Mouse (Mus musculus) ovary, postnatal 10 days (tissue): ENCODE results near the gene Kcnk3.

ENCODE experiments used
- DNase-seq: peaks from one replicate; pipeline ENCODE4 v3.0.0; 2022; ENCODE audit warnings: low spot score

Kcnk3 gene

DNA sequence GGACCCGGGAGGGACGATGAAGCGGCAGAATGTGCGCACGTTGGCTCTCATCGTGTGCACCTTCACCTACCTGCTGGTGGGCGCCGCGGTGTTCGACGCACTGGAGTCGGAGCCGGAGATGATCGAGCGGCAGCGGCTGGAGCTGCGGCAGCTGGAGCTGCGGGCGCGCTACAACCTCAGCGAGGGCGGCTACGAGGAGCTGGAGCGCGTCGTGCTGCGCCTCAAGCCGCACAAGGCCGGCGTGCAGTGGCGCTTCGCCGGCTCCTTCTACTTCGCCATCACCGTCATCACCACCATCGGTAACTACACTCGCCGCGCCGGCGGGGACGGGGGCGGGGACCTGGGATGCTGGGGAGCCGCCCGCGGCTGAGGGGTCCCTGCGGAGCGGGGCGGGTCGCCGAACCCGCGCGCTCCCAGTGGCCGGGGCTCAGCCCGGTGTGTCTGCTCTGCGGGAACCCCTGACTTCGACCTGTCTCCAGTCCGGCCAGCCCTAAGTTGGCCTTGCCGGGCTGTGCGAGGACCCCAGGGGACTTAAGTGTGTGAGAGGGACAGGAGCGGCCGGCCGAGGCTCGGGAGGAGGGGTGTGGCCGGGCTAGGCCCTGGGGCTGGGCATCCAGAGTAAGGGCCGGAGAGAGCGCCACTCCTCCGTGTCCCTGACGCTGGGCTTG, 465 bp downstream of the Kcnk3 start:
- DNase-seq = no peak

DNA sequence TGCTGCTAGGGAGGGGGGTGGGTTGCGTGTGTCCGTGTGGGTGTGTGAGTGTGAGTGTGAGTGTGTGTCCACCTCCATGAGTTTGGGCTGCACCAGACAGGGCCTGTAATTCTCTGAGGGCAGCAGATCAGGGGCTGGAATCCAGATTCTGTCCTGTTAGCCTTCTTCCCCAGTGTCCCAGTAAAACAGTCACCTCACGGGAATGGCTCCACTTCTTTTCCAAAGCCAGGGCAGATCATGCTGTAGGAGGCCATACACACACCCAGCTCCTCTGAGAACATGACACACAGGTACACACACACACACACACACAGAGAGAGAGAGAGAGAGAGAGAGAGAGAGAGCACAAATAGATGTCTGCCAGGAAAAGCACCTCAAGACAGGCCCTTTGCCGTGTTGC, 1.1 kb downstream of the Kcnk3 start:
- DNase-seq = no peak

DNA sequence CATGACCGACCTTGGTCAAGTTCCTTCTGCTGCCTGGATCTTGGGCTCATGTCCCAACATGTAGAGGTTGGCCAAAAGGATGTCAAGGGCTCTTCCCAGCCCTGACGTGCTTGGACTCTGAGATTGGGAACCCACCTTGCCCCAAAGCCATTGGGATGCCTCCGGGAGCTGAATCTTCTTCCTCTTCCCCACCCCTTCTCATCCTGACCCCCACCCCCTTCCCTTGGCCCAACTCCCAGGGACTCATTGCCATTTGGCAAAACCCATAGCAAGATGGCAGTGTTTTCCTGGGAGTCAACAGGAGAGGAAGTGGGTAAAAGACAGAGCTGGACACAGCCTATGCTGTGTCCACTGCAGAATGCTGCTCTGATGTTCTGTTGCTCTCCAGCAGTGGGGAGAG, 1.6 kb downstream of the Kcnk3 start:
- DNase-seq = no peak

DNA sequence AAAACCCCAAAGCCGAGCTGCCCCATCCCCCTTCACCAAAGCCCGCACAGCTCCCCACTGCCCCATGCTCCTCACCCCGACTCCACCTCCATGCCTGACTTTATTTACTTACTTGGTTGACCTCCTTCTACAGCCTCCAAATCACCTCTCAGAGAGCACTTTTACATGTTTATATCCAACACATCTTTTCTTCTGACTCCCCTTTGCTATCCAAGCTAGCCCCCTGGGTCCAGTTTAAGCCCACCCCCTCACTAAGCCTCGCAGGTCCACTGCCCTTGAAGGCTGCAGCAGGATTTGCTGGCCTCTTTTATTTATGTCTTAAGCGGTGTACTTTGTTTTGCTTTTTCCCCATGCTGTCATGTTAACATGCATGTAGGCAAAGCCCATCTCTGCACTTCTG, 2.3 kb downstream of the Kcnk3 start:
- no peak for DNase-seq

DNA sequence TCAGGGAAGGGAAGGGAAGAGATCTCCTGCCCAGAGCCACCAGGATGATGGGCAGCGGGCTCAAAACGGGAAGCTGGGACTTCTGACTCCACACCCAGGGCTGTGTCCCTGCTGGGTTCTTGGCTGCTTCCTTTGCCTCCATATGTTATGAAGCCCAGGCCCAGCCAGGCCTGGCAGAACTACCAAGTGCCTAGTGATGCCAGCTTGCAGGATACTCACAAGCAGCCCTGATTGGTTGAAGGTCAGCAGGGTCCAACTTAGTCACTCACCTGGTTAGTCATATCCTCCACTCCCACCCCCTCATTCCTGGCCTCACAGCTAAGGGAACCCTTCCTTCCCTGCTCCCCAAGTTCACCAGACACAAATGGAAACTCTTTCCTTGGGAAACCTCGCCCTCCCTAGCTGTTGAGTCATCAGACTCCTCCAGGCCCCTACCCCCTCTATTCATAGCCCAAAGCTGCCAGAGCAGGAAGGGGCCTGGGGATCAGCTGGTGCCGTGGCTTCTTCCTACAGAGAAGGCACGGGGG, 3.3 kb downstream of the Kcnk3 start:
- DNase-seq = no peak

DNA sequence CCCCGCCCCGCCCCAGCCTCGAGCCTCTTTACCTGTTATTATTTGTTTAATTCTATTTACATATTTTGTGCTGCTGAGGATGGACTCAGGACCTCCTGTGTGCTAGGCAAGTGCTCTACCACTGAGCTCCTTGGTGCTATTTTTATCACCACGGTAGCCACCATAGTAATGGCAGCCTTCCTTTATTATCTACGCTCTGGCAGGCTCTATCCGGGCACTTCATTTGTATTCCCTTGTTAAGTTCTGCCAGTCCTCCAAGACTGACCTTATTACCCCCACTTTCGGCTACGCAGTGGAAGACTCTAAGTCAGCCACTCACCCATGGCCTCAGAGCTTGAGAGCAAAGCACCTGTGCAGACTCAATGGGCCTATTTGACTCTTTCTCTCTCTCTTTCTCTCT, 3.8 kb downstream of the Kcnk3 start:
- no peak for DNase-seq

DNA sequence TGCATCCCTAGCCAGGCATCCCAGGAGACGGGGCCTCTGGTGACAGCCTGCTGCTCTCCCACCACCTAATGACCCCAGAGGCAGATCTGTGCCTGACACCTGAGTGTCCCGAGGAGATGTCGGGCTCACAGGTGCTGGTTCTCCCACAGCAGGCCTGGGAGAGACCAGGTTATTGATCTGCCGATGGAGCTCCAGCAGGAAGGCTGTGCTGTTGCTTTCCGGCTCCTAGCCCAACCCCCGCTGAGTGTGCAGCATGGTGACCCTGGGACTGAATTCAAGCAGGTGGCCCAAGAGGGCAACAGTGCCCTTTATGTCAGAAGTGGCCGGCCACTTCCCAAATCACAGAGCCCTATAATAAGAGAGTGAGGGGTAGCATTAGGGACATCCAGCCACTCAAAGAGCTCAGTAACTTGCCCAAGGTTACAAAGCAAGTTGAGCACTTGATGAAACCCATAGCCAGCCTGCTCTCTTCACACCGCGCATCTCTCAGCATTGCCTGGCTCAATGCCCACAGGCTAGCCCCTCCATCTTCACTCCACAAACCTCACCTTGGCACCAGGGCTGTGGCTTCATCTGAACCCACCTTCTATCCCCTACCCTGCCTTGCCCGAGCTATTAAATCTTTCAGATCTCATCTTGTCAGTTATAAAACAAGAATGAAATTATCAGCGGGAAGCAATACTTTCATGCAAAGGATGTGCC, 4.5 kb downstream of the Kcnk3 start:
- DNase-seq = no peak

DNA sequence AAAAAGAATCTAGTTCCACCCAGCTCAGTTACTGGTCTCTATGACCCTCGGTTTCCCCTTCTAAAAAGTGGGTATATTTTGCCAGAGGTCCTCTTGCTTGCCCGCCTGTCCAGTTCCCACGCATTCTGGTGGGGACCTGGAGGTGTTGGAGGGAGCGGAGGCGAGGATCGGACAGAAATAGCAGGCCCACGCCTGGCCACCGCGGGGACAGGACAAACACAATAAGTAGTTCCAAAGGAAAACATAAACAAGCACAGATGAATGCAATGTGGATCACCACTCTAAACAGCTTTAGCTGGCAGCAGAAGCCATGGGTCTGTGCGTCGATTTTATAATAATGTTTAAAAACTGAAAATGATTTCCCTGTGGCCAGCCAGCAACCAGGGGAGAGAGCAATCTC, 5.4 kb downstream of the Kcnk3 start:
- DNase-seq = no peak

DNA sequence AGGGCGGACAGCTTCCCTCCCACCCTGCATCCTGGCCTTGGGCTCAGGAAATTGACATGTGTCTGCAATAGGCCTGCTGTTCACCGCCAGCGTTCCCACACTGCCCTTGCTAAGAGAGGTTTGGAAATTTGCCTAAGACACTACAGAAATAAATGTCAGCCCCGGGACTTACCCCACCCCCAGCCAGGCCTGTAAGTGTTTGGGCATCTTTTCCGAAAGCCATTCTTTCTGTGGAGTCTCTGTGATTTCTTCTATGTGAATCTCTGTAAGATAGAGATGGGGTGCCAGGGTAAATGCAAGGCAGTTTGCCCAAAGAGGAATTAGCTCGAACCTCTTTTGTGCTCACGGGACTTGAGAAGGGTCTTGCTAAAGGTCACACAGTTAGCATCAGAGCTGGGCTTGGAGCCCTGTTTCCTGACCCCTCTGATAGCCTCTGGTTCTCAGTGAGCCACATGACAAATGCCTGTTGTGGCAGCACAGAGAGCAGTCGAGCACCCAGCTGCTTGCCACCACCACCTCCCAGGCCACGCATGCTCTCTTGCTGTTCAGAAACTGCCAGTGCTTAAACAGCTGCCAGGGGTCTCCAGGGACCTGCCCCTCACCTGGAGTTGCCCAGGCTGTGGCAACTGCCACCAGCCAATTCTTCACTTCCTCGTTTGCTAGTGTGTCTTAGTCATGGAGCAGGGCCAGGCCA, 6.0 kb downstream of the Kcnk3 start:
- no peak for DNase-seq

DNA sequence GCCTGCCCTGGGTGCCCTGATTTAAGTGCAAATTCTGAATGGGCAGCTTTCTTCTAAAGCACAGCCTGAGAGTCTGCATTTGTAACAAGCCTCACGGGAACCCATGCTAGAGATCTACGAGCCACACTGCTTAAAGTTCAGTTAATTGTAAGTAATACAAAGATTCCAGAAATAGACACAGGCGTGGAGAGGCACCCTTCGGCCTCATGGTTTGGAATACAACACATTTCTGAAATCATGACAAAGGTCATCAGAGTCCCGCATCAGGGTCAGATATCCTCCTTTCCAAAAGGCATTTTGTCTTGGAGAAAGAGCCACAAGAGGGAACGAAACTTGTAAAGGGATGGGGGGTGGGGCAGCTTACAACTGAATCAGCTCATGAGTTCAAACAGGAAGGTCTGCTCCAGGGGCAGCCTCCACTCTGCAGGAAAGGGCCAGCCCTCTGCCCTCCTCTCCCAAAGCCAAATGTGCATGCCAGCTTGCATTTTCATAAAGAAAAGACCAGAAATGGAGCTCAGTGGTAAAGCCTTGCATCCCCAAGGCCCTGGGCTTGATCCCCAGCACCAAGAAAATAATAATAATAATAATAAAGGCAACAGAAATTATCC, 7.1 kb downstream of the Kcnk3 start:
- no peak for DNase-seq

DNA sequence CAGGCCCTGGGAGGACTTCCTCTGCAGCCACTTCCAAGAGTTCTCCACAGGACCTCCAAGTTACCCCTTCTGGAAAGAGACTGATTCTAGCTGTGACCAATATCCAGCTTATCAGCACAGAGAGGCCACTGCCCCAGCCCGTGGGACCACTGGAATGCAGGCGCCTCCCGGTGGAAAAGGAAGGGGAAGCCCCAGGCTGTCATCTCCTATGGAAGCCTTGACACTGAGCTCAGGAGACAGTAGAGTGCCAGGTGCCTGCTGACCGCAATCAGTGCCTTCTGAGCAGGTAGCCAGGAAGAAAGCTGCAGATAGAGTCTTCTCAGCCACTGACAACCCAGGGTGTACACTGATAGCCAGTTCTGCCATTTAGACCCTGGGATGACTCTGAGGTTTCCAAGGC, 13.4 kb downstream of the Kcnk3 start:
- DNase-seq = no peak

DNA sequence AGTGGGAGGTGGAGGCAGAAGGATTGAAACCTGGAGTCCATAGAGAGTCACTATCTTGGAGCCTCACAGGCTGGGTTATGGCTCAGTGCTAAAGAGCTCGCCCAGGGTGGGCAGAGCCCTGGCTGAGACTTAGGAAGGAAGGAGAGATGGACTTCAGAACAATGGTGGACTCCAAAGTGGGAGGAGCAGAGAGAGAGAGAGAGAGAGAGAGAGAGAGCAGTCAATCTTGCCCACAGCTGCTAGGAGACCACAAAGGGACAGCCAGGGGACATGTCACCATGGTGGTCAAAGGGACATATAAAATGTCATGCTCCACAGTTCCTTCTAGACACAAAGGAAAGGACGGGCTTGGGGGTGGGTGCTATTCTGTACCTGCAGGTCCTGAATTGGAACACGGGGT, 15.3 kb downstream of the Kcnk3 start:
- no peak for DNase-seq

DNA sequence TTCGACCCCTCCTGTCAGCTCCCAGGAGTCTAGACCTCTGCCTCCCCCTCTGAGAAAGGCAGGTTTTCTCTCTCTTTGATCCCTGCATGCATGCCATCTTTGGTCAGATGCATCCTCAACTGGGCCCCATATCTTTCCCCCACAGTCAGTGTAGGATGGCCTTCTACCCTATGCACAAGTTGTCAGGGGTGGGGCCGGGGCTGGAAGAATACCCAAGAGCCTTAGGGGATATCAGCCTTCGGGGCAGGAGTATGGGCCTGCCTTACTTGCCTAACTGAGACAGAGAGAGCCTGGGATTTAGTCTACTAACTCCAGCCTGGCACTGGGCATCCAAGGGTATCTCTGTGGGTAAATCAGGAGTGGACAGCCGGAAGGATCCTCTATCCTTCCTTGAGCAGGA, 16.0 kb downstream of the Kcnk3 start:
- DNase-seq = no peak

DNA sequence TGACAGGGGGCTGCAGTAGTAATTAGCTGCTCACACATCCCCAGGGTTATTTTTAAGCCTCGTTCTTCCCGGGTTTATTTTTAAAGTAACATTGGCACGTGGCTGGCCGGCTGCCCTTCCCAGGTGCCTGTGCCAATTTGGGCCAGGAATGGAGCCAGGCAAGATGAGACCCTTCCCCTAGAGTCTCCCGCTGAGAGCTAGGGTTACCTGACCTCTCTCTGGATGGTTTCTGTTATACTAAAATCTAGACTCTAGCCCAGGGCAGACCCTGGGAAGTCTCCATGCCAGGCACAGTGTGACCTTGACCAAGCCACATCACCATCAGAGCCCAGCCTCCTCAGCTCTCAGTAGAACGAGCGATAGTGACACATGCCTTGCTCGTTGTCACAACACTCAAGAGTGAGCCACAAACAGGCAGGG, 16.8 kb downstream of the Kcnk3 start:
- DNase-seq = no peak

DNA sequence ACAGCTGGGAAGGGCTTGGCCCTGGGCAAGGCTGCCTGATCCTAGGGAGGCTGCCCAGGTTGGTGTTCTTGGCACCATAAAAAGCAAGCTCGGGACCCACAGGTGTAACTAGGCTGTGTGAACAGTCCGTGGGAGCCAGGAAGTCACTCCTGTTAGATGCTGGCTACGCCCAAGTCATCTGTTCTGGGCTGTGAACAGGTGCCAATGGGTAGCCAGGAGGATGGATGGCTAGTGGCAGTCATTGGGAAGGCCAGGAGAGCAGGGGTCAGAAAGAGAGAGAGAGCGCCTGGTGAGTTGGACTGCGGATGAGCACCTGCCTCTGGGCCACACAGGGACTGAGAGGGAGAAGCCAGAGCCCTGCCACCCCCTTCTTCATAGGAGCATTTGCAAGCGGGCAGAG, 17.7 kb downstream of the Kcnk3 start:
- DNase-seq = no peak

DNA sequence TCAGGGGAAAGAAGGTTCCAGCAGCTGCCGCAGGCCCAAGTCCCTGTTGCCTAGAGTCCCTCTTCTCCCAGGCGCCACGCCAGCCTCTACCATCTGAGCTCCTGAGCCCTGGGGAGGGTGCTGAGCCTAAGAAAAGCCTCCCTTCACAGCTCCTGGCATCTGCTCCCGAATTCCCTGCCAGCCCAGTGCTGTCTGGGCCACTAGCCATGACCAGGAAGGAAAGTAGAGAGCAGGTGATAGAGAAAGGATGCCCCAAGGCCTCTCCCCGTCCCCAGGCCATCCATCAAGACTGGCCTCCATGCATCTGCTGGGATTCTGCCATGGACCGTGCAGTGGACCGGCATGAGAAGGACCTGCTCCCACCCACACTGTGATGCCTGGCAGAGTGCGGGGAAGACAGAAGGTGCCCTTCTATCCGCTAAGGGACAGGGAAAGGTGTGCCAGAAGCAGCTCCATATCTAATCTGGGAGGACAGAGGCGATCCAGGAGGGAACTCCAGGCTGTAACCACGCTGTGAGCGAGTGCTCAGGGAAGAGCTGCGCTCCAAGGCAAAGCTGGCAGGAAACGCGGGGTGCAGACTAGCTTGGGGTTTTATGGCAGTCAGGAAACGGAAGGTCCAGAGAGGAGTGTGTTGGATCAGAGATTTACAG, 18.6 kb downstream of the Kcnk3 start:
- DNase-seq = no peak

DNA sequence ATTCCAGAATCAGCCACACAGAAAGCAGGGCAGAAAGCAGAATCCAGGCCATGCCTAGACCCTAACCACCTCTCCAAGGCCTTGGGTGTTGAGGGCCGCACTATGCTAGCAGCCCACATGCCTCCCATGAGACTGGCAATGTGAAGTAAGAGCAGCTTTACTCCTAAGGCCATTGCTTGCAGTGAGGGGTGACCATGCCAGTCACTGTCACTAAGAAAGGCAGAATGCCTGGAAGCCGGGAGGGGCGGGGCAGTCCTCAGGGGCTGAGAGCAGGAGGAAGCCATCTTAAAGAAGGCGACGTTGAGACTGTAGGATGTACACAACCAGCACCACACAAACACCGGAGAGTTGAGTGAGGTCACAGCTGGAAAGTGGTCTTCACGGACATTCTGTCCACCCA, 21.1 kb downstream of the Kcnk3 start:
- DNase-seq = no peak

DNA sequence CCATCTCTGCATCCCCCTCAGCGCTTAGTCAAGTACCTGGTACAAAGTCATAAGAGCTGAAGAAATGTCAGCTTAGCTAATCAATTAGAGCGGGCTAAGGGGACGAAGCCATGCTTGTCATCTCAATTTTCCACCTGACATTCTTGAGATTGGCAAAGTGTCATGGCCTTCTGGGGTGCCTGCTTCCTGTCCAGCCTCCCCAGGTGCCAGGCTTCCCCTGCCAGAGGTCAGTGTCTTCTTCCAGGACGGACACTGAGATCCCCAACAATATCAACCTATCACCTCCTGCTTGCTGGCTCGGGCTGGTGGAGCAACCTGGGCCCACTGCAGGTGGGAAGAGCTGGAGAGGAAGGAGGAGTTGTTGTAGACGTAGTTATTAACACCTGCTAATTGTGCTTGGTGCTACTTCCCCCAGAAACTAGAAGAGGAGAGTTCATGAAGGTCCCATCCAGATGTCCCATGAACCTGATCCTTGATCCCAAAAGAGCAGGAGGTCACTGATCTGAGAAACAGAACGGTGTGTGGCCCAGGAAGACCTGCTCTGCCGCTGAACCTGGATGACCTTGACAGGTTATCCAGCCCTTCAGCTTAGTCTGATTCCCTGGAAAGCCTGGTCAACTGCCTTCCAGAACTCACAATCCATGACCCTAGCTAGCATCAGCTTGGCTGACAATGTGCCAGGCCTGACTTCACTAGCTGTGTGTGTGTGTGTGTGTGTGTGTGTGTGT, 22.1 kb downstream of the Kcnk3 start:
- DNase-seq = no peak

DNA sequence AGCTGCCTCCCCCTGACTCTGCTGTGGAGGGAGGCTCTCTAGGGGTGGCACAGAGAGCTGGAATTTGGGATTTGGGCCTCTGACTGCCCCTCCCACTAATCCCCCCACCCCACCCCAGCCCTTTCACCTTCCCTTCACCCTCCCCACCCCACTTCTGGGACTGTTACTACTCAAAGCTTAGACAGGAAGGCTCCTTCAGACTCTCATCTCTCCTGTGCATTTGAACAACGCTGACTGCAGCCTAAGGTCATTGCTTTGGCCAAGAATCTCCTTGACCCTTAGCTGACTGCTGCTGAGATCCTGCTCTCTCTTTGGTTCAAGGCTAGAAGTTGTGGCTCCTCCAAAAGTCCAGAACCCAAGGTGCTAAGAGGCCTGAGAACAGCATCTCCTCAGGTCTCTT, 23.1 kb downstream of the Kcnk3 start:
- no peak for DNase-seq

DNA sequence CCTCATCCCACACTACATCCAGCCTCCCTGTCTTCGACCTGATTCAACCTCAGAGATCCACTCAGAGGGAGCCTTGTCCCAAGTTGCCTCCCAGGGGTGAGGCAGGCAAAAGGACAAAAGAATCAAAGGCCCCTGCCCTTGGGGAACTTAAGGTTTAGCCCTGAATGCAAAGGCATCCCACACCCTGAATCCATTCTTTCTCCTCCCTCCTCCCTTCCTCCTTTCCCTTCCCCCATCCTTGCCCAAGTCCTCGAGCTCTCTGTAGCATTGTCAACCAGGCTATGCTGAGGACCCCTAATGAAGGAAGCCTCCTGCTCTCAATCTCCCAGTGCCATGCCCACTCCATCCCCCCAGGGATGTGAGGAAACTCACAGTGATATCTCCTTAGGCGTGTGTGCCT, 23.7 kb downstream of the Kcnk3 start:
- no peak for DNase-seq

DNA sequence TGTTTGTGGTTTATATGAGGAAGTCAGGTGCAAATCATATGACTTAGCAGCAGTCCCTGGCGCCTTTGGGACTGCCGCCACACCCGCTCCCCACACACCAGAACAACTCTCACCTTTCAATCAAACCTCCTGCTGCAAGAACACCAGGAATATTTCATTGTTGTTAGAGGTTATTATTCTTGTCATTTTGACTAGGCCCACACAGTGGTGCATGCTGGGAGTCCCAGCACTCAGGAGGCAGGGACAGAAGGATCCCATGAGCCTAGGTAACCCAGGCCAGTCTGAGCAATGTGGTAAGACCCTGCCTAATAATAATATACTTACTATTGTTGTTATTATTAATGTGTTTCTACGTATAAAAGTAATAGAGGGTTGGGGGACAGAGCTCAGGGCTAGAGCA, 24.6 kb downstream of the Kcnk3 start:
- DNase-seq = no peak

DNA sequence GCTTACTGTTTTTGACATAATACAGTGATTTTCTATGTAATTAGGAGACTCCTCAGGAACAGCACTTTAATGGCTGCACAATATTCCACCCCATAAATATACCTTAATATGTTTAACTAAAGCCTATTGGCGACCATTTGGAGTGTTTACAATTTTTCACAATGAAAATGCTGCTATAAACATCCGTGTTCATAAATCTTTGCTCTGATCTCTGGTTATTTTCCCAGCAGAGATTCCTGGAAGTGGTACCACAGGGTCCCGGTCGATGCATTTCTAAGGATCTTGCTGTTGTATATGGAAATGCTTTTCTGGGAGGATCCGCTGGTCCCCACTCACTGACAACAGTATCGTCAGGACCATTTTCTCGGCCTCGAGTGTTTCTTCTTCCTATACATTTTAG, 25.3 kb downstream of the Kcnk3 start:
- no peak for DNase-seq
